Mouse (Mus musculus) left cerebral cortex, adult 11 months (tissue): Measurements from ENCODE around the gene Vmn2r36.
"Not testable (repeated sequence)": the region's sequence is repeated elsewhere in the genome, so short reads cannot be mapped to it uniquely, and the experiment has no call there.

Experiments
- DNase-seq: peaks from one replicate; pipeline ENCODE4 v3.0.0; 2022; ENCODE audit warnings: low spot score

Gene Vmn2r36

DNA sequence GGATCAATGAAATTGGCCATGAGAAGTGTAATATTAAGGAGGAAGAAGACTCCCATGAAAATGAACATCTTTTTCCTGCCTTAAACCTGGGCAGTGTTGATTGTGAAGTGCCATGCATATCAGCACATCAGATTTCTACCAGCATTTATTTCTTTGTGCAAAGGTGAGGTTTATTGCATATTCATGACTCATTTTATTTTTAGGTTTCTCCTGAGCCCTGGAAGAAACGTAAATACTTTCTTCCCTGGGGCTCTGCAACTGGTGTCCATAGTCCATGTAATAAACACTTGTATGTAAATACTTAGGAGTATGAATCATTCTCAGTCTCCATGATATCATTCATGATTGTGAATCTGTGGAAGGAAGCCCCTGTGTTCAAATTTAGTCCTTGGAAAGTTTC lies at the start of gene Vmn2r36:
Vmn2r36 (minus strand) TSS at position 101 of the 400 bp plus-strand sequence.
- not testable (repeated sequence) for DNase-seq
